Mouse (Mus musculus) embryonic fibroblast, embryonic 13.5 days (primary cell): Measurements from ENCODE around the gene Daxx.

Experiments used
- CTCF ChIP-seq: IDR thresholded peaks from 2 replicates; pipeline ENCODE4 v1.5.1; 2011; ENCODE audit warnings: mild to moderate bottlenecking, control low read depth, low read length, moderate library complexity, borderline replicate concordance; ENCODE audit not compliant: insufficient read depth
- POLR2A ChIP-seq: IDR thresholded peaks from 2 replicates; pipeline ENCODE4 v1.6.1; 2011; ENCODE audit warnings: low read depth, mild to moderate bottlenecking, control low read depth, low read length, moderate library complexity

DNA sequence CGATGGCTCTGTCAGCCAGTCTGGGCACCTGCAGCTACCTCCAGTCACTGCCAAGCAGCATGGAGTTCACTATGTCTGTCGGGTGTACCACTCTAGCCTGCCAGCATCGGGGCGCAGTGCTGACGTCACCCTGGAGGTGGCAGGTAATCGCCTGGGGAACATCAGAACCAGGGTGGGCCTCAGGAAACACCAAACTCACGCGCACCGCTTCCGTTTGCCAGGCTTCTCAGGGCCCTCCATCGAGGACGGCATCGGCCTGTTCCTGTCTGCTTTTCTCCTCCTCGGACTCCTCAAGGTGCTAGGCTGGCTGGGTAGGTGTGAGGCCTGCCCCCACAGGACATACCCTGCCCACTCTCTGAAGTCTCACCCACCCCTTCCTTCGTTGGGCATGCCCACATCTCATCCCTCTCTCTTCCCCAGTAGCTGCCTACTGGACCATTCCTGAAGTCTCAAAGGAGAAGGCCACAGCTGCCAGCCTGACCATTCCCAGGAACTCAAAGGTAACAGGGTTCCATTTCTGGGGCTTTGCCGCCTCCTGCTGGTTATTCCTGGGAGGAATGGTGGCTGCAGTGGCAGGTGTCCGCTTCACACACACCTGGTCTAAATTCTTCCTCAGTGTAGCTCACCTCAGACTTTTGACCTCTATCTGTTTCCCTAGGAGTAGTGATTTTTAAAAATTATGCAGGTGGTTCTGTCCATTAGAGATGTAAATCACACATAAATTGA lies 17.2 kb downstream of the Daxx start:
- TF ChIP-seq POLR2A, result no peak
- peak; percentile 5; the same call in 1 of the 2 replicates for TF ChIP-seq CTCF
